Mouse (Mus musculus) layer of hippocampus, postnatal 25 days (tissue): Measurements from ENCODE around the gene Mcts1. TPM values are rescaled to one million over a fixed set of nuclear protein-coding genes. Genes with fewer than 3 reads are reported as not detected.

Experiments used
- DNase-seq, 2 experiments: peaks; one replicate each; pipeline ENCODE4 v3.0.0; 2022; ENCODE audit warnings: mixed read lengths in 2 of 2, low spot score in 1 of 2; ENCODE audit errors: extremely low spot score in 1 of 2
- total RNA-seq, 2 experiments: library from RNA; stranded (reverse); gene quantifications; 2 replicates each; pipeline ENCODE4 v1.2.3; 2021

The Mcts1 gene
- 10 to 100 TPM; 92.2 to 93.4 TPM for total RNA-seq

DNA sequence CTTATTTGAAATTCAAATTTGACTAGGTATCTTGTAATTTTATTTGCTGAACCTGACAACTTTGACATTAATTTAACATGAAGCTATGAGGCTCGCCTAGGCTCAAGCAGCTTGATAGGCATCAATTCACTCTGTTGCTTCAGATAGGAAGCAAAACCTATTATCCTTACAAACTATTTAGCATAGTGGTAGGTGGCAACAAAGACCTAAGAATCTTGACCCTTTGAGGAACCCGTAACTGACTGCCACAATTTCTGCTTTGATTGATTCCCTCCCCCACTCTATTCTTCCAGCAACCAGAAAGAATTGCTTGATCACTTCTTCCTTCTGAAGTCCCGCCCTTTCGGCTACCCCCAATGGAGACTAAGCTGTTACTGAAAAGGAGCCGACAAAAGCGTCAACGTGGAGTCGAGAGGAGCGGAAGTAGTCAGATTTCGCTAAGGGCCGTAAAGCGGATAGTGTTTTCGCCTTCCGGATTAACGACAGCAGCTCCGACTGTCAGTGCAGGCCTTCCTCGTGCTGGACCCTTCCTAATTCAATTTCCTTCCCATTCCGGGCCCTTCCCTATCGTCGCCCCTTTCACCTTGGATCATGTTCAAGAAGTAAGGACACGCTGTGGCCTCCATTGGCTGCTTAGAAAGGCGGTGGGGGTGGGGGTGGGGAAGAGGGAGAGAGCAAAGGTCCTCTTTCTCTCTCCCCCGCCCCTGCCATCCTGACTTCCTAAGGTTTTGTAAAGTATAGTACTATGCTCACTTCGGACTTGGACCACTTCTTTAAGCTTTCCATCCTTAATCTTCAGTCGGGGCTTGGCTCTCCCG, at the start of gene Mcts1:
TSS of gene Mcts1 (plus strand) at position 402 of the 818 bp plus-strand sequence.
- peak; percentile 28 to 34 for DNase-seq

- DNase-seq = no peak
Observed at GRCm38 (mm10) chrX:38553255-38553654, 47.1 kb upstream of the Mcts1 start.

DNA sequence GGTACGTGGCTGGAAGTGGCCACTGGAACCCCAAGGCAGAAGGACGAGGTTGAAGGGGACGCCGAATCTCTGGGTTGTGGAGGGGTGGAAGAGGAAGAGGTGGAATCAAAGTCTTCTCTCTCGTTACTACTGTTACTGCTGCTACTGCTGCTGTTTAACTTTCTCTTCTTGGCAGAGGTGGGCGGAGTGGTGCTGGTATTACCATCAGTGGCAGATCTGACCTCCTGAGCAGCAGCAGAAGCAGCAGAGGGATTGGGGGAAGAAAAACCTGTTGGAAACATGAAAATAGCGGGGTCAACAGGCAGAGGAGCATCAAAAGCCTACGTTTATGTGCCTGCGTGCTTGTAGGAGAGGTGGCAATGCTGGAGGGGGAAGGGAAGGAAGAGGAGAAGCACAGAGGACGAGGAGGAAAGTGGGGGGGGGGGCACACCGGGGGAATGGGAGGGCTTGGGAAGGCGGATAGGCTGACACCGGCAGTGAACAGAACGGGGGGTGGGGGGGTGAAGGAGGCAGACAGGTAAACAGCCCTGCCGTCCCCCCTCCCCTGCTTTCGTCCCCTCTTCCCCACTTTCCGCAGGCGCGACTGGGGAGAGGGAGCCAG, 36.3 kb upstream of the Mcts1 start:
- peak; percentile 7 to 18 for DNase-seq

DNA sequence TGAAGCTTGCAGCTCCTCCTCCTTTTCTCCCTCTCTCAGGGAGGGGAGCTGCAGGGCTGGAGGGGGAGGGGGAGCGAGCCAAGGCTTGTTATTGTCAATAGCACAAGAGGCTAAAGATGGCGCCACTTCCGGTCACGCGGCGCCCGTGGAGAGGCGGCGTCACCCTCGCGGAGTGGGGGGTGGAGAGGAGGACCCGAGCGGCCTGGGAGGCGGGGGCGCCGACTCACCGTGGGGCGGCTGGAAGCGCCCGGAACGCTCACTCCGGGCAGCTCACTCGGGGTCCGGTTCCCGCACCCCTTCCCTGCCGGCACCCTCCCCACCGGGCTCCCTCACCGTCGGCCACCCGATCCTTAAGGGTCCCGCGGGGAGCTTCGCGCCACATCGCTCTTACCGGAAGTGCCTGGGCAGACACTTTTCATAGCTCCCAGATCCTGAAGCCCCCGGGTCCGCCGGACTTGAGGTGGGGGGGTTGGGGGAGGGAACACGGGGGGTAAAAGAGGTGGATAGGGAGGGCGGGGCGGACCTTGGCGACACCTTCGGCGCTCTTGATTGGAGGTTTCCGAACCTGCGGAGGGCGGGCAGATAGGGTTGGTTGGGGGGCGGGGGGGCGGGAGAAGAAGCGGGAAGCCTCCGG, 35.7 kb upstream of the Mcts1 start:
- DNase-seq = peak; percentile 59 to 74

- DNase-seq = no peak
Observed at GRCm38 (mm10) chrX:38565176-38565542, 35.2 kb upstream of the Mcts1 start.

DNA sequence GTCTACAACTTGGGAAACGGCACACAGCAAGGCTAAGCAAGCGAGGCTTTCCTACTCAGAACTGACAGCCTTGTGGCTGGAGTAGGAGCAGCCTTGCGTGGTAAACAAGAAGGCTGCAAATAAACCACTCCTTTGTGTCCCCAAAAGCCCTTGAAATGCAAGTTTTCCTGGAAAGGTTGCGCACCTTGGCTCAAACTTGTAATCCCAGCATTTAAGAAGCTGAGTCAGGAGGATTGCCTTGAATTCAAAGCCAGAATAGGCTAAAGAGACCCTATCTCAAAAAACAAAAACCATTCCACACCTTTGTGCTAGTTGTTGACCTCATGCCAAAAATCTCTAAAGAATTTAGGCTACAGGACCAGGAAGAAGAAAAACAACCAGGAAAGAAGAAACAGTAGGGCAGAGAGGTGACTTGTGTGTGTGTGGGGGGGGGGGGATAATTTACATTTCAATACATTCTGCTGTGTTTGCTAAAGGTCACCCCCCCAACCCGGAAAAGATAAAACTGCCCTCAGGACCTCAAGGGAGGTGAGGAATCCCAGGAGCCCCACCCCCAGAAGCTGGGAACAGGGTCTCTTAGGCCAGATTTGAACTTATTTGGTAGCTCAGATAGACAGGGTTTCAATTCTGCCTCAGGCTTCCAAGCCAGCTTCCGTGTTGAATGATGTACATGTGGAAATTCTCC, 33.7 kb upstream of the Mcts1 start:
- DNase-seq = no peak

DNA sequence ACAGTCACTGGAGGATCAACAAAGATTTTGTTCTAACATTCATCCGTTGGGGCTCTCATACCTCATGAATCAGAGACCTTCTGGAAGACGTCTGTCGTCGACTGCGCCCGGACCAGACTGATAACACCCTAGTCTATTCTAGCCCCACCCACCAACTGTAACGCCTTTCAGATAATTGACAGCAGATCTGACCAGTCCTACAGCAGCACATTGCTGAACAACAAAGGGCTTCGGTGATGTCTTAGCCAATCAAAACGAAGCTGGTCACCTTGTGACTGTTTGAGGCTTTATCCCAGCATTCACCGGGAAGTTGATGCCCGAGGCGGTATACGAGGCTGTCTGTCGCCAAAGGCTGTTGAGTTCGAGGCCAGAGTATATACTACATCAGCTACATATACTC, 24.3 kb upstream of the Mcts1 start, which contains the start of gene Cul4b:
TSS of gene Cul4b (minus strand) at position 119 of the 400 bp plus-strand sequence.
- no peak for DNase-seq

GRCm38 (mm10) chrX:38581140-38581539, 19.2 kb upstream of the Mcts1 start:
- DNase-seq = no peak

DNA sequence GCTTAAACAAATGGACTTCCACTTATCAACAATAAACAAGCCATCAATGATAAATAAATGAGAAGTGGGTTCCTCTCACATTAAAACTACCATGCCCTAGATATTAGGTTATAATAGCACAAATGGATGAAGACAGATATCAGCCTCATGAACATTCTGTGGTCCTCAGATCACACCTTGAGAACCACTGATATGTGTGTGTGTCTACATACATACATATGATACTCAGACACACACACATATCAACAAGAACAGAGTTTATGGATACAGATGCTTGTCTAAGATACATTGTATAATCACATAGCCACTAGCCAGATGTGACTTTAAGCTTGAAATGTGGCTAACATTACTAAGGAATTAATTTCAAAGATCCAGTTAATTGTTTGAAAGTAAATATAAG, 17.1 kb upstream of the Mcts1 start:
- DNase-seq = no peak

GRCm38 (mm10) chrX:38589827-38590226, 10.6 kb upstream of the Mcts1 start:
- no peak for DNase-seq

DNA sequence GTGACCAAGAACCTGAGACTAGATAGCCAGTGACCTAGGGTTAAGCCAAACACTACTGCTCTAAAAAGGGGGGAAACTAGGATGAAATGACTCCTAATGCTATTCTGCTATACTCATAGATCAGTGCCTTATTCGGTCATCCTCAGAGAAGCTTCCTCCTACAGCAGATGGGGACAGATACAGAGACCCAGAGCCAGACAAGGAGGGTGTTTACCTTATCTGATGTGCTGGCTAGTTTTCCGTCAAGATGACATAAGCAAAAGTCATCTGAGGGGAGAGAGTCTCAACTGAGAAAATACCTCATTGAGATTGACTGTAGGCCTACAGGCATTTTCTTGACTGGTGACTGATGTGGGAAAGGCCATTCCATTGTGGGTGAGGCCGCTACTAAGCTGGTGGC, 8.6 kb upstream of the Mcts1 start:
- DNase-seq = no peak

DNA sequence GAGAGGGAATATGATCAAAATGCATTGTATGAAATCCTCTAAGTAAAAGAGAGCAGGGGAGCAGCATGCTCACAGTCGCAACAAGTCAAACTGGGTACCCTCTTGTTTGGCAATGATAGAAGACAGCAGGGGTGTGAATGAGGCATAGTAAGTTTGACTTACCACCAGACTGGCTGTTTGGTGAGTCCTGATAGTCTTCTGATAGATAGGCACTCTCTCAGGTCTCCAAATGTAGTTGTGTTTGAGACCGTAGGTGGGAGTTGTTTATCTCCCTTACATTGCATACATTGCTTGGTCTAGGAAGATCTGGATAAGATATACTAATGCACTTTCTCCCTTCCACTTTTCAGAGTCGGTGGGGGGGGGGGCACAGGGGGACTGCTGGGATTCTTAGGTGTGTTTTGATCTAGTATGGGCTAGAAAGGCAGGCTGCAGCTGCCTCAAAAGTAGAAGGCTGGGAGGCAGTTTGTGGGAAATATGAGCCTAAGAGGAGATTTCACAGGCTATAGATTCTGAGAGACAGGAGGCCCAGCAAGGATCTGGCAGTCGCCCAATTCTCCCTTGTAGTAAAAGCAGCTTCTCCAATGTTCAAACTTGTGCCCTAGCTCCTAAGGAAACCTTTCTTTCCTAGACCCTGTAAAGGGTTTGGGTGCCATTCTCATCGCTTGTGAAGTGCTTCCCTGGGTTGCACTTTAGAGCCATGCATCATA, 7.0 kb upstream of the Mcts1 start:
- no peak for DNase-seq

- peak; percentile 4 to 10 for DNase-seq
Observed at GRCm38 (mm10) chrX:38600995-38601369, 604 bp downstream of the Mcts1 start.

- DNase-seq = peak; percentile 68 to 75
Observed at GRCm38 (mm10) chrX:38634801-38635637, 34.6 kb downstream of the Mcts1 start, which contains the start of gene C1galt1c1. C1galt1c1 (minus strand) TSS chrX:38635087.

DNA sequence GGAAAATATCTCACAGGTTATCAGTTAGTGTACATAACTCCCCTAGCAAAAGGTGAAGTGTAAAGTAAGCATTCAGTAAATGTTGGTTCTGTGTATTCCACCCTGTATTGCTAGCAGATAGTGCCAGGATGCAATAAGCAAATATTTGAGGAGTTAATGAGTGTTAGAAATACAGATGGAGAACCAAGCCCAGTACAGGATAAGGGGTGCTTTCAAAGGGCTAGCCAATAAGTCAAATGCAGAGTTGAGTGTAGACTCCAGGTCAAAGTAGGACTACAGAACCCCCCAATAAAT, 35.2 kb downstream of the Mcts1 start:
- no peak for DNase-seq

- no peak for DNase-seq
Observed at GRCm38 (mm10) chrX:38641435-38641834, 41.1 kb downstream of the Mcts1 start.

DNA sequence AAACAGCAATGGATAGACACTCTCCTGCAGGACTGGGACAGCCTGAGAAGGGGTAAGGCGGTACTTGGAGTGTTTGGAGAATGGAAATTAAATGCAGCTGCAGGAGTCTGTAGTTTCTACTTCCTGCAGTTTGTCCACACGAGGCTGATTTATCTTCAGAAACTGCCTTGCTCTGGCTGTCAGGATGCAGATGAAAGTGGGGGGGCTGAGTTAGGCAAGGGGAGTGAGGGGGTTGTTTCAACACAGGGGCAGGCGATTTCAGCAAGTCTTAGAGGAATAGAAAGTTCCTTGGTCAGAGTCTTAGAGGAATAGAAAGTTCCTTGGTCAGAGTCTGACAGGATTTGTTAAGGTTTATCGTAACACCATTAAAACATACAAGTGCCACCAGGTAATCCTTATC, 41.8 kb downstream of the Mcts1 start:
- no peak for DNase-seq

GRCm38 (mm10) chrX:38650404-38651039, 50.1 kb downstream of the Mcts1 start:
- no peak for DNase-seq

DNA sequence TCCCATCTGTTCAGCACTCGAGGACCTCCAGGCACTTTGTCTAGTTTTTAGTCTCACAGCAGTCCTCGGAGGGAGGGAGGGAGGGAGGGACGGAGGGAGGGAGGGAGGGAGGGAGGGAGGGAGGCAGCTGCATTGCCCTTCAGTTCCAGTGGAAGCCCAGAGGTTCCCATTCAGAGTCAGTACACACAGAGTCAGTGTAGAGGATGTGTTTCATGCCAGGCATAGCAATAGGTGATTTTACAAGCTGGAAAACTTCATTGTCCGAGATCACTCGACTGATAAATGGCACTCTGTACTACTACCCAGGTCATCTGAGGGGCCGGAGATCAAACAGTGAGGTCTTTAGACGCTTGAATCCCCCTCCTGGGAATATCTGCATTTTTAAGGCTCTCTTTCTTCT, 50.8 kb downstream of the Mcts1 start:
- DNase-seq = no peak
